Mouse (Mus musculus) urinary bladder, adult 18-20 months (tissue): ENCODE measurements at regions not wholly inside any gene's neighbourhood (a gene's known extent, or its start where the extent isn't known, plus 50 kb on each side); places are given as distances from the start of the nearest gene placed in this dataset.

Source experiments
- DNase-seq, 2 experiments: peaks; one replicate each; pipeline ENCODE4 v3.0.0; 2022; ENCODE audit warnings: low spot score in 2 of 2, mixed read lengths in 2 of 2

GRCm38 (mm10) chr1:157014532-157015497 lies 75.4 kb upstream of the Ralgps2 start:
- no peak for DNase-seq

DNA sequence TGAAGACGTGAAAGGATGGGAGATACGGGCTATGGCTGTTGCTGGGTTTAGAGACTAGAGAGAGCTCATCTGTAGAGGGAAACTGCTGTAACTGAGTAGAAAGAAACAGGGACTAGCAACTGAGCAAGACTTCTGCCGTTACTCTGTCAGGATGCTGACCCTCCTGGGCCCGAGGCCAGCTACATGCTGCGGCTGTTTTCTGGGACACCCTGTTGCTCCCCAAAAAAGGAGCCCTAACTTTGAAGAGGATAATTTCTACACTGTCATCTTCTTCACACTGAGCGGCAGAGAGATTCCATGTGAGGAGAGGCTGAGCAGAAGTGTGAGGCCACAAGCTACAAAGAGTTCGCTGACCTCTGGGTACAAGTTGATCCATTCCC lies 74.2 kb upstream of the Ralgps2 start:
- no peak for DNase-seq

DNA sequence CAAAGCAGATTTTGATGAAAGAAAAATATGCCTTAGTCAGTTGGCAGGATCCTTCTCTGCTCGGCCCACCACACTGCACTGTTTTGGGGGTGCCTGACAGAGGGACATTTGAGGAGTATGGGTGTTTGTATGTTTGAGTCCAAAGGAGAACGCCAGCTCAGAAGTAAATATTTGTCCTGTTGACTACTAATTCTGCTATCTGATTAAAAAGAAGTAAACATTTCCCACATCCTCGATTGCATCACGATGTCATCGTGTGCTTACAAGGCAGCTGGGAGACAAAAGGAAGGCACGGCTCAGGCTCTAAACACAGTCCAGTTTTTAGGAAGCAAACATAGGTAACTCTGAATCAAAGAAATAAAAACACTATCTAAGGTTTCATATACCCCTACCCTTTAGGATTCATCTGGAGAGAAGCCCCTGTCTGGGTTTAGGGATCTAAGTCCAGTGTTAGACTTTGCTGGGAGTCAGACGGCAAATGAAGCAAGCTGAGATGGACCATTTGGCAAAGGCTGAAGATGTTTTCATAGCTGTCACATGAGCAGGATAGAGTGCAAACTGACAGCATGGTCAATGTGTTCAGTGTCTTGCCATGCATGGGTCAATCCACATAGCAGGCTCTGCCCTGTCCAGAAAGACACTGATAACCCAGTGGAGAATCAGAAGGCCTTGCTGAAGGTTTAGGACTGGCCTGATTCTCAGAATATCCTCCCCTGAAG lies 73.7 kb upstream of the Ralgps2 start:
- DNase-seq, result no peak

DNA sequence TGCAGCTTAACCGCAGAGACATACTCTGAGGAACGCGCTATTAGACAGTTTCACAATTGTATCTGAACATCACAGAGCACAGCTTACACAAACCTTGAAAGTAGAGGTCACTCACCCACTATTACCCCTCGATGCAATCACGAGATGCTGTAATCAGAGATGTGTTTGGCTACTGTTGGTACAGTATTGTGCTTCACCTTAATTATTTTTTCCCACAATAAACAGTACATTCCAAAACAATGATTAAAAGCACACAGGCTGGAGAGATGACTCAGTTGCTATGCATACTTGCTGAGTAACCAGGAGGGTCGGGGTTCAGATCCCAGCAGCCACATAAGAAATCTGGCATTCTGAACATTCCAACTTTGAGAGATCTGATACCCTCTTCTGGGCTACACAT lies 71.8 kb upstream of the Ralgps2 start:
- no peak for DNase-seq

DNA sequence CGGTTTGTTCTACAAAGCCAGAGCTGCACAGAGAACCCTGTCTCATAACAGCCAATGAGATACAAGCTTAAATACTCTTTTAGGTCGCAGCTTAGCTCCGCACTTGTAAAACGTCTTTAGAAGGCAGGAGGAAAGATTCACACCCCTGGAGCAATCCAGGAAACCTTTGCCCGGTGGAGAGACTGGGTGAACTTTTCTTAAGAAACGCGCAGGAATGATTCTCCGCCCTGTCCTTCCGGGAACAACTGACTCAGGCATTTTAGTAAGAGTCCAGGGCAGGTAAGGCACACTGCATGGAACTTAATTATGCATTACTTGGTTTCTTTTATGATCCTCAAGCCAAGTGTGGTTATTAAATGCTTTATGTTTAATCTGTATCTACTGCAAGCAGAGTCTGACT lies 70.0 kb upstream of the Ralgps2 start:
- DNase-seq, result no peak

DNA sequence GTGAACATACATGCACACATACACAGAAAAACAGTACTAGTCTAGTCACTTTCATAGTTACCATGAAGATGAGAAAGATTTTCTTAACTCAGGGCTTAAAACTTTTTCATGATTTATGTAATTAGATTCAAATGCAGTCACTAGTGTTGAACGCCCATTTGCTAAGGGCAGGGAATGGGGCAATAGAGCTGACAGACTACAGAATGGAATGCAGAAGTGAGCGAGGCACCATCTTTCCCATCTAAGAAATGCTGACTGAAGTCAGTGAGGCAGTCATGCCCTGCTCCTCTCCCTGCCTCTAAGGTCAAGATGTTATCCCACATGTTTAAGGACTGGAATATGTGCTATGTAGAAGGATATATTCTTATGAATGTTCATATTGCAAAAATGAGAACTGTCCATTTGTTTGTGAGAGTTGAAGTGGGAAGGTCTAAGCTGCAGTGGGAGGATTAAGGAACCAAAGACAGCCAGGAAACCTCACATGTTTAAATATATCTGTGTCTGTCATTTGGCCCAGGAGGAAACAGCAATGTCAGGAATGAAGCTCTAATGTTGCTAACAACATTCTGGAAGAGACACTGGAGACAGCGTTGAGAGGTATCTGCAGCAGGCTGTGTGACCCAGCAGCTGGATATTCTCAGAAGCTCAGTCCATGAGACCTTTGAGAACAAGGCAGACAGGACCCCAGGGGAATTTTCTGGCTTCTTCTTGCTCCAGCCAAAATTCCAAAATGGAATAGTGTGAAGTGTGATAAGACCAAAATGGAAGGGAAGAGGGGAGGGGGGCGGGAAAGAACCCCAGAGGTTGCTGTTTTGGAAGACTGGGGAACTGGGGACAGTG lies 68.7 kb upstream of the Ralgps2 start:
- DNase-seq, result no peak

DNA sequence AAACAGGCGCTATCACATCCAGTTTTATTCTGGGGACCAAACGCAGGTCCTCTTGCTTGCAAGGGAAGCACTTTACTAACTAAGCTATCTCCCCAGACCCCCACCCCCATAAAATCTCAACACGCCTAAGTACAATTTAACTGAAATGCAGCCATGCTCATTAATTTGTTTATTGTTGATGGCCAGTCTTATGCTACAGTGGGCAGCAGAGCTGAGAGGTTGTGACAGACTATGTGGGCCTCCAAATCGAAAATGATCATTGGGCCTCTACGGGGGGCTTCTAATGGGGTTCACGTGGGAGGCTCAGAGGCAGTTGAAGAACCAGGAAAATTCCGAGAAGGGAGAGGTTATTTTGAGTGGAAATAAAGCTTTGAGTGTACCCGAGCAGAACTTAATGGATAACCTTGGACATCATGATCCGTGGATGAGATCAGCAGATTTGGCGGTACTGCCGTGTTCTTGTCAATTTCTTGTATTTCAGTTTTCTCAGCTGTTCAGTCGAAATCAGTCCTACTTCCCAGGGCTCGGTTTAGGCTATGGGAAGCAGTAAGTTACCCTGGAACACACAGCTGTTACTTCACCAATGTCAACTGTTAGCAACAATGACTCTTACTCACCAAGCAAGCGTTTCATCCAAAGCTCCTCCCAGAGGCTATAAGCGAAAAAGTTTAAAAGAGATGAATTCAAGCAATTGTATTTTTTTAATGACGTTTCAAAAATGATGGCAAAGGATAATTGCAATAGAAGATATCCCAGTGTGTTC lies 65.1 kb upstream of the Ralgps2 start:
- no peak for DNase-seq

DNA sequence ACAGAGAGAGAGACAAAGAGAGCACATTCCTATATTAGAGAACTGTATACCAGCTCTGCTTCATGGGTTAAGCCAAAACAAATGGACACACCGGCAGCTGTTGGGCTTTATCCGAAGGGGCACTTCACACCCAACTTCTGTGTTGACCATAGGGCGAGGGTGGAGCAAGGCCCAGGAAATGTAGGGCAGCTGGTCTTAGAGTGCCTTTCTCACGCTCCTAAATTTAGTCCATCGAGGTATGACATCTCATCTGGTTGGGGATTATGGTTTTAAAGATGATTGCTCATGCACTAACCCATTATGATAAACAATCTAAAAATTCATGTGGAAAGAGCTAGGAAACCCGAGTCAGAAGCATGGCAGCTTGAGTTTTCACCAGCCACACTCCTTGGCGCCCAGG lies 63.6 kb upstream of the Ralgps2 start:
- DNase-seq, result no peak

GRCm38 (mm10) chr1:157002258-157002657 lies 62.8 kb upstream of the Ralgps2 start:
- no peak for DNase-seq

DNA sequence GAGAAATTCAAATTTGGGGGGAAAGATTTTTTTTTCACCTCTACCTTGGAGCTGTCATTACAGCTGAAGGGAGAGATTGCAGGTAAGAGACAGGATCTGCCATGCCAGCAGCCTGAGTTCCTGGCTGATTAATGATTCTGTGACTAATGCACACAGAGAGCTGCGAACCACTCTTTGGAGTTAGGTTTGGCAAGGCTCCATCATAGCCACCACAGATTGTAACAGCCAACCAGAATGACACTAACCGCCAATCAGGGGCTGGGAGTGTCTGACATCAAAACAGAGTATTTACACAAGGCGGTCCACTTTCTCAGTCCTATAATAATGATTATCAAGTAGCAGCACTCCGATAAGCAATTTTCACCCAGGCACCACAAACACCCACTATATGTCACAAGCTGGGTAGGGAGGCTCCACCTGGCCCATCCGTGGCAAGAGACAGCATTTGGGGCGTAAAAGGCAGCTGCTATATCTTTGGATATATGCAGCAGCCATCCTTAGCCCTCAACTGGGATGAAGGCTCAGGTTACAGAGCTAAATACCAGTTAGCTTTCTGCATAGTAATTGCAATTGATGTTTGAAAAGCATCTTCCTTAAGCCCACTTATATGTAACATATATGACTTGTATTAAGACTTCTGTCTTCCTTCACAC lies 61.7 kb upstream of the Ralgps2 start:
- no peak for DNase-seq

DNA sequence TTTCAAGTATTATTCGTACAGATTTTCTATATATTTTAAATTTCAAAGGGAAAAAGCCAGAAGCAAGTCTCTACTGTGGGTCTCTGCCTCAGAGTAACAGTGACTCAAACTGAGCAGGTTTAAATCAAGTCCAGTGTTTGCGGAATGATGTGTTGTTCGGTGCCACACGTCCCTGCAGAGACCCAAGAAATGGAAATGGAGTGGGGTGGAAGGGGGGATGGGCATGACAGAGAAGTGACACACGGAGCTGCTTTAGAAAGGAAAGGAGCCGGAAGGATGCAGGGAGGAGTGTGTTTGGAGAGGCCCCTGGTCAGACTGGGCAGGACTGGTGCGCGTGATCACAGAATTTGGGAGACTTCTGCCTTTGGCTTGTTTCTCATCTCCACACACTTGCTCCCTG lies 60.5 kb upstream of the Ralgps2 start:
- no peak for DNase-seq

DNA sequence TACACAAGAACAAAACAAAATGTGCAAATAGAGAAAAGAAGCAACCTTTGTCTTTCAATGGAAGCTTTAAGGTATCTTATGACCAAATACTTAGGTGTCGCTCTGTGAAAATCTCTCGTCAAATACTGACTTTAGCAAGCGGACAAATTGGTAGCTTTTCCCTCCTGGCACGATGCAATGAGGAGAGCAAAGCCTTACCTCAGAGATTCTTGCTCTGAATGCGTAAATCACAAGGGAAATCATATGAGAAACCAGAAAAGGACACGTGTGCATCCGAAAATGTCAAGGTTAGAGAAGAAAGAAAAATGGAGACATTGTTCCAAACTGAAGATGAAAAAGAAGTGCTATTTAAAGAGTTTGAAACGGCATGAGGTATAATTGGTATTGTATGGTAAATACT lies 59.8 kb upstream of the Ralgps2 start:
- no peak for DNase-seq

GRCm38 (mm10) chr1:156997476-156998305 lies 58.3 kb upstream of the Ralgps2 start:
- DNase-seq, result no peak

DNA sequence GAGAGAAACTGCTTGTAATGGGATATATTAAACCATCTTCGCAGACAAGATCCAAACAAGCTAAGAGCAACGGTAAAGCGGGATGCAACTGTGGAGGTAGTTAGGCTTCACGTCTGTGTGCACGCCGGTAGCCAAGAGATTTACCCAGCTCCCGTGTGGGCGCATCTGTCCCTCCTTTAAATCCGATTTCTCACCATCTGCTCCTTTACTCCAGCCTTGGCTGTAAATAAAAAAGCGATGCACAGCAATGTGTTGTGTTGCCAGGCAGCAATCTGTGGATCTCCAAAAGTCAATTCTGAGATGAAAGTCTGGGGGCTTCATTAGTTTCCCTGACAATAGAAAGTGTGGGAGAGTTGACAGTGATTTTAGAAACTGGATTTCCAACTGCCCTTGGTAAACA lies 57.6 kb upstream of the Ralgps2 start:
- no peak for DNase-seq

DNA sequence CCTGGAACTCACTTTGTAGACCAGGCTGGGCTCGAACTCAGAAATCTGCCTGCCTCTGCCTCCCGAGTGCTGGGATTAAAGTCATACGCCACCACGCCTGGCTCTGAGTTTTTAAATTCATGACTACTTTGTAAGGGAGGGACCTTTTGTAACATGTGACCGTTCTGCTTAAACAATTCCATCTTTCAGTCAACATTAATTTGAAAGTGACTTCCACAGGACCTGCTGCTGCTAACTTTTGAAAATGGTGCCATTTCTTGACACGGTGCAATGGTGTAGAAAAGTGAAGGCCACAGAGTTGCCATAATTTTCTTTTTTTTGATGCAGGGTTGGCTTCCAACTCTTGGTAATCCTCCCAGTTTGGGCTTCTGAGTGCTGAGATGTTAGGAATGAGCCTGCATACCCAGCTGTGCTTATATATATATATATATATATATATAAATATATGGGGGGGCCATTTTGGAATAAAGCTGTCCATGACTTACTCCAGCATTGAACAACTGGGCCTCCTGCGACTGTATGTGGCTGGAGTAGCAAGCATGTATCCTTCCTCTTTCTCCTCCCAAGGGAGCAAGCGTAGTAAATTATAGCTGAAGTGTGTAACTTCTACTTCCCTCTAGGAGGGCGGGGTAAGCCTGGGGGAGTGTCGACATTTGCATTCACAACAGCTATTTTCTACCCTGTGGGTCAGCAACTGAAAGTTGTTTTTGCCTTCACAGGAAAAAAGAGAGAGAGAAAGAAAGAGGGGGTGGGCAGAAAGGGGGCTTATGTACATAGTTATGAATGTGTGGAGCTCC lies 56.9 kb upstream of the Ralgps2 start:
- no peak for DNase-seq

DNA sequence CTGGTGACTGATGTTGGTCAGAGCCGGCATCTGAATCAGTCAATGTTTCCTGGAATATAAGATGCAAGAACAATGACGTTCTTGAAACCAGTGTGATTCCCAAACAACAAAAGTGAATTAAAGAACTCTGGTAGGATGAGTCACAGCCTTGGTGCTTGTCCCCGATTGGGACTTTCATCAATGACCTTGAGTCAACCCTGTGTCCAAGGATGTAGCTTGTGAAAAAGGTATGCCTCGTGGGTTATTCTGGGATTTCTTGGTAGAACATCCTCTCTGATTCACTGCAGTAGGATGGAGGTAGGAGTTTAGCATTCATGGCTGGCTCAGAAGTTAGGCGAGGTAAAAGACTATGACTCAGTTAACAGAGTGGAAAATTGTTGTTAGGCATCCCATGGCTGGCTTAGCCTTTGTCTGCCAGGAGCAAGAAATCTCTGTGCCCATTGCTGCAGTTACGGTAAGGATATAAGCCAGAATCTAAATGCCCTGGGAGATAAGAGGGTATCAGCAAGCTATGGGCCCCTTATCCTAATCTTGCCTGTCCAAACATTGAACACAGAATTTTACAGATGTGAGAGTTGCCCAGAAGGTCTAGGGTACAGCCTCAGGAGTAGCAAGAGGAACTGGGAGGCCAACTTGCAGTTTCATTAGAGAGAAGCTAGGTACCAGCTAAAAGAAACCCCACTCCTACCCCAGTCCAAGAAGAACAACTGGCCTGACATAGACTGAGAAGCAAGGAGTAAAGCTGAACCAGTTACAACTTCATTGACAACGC lies 55.9 kb upstream of the Ralgps2 start:
- DNase-seq, result no peak

- DNase-seq, result no peak
Measured at GRCm38 (mm10) chr1:156994644-156995016, 55.2 kb upstream of the Ralgps2 start.

GRCm38 (mm10) chr1:156994005-156994643 lies 54.7 kb upstream of the Ralgps2 start:
- DNase-seq, result no peak
